Mouse (Mus musculus): ENCODE measurements at regions not wholly inside any gene's neighbourhood (a gene's known extent, or its start where the extent isn't known, plus 50 kb on each side); places are given as distances from the start of the nearest gene placed in this dataset.
"Not testable (repeated sequence)": the region's sequence is repeated elsewhere in the genome, so short reads cannot be mapped to it uniquely, and the experiment has no call there.

DNA sequence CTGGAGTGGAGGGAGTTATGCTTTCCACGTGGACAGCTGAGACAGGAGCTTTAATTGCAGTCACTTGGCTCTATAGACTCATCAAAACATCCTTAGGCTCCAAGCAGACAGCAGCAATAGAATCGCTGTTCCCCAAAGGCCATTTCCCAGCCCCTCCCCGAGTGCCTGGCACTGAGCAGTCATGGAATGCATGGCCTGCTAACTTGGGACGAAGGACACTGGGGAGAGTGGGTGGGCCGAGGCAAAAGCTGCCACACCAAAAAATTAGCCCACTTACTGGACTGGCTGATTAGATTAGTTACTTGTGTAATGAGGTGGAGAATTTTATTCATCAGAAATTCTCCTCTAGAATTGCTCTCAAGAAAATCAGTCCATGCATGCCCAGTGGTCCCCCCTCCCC lies 172.3 kb downstream of the Cdca7 start:
- 47% methylated on average over 5 of the region's 5 CpGs for WGBS (ENCODE audit: insufficient replicate concordance)

DNA sequence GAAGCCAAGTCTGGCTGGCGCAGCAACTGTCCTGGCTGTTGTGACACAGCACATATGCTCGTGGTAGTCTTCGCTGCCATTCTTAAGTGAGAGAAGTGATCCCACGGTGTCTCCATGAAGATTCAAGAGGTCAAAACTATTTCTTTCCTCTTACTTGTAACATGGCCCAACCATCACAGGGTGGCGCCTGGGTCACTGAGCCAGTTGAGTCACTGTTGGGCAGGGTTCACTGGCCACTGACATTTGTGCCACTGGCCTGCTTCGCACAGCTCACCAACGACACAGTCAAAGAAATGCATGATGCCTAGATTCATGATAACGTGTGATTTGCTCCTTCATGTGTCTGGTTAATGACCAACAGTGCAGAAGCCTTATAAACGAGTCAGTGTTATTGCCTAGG lies 179.9 kb downstream of the Cdca7 start:
- H3K27me3 ChIP-seq (ENCODE audit: control insufficient read depth, insufficient read depth, low read length): no peaks in the 10 kb centered on the region
- no peak overlapping the region for H3K4me2 ChIP-seq
- no peaks in the 10 kb centered on the region for H3K36me3 ChIP-seq (ENCODE audit: control insufficient read depth, insufficient read depth, low read length)
- no peaks in the 10 kb centered on the region for H3K9me3 ChIP-seq (replicated peaks; ENCODE audit: control insufficient read depth, low read length)
- H3K4me1 ChIP-seq (ENCODE audit: control insufficient read depth, insufficient read depth, low read length): no peaks in the 10 kb centered on the region
- H3K27ac ChIP-seq (ENCODE audit: low read depth, low read length): no peak overlapping the region
- no peak overlapping the region for H3K4me3 ChIP-seq (ENCODE audit: low read depth, low read length)
- WGBS (ENCODE audit: insufficient replicate concordance): 73% methylated on average over 9 of the region's 9 CpGs
- H3K9ac ChIP-seq (ENCODE audit: low read depth, low read length): no peak overlapping the region
- ATAC-seq (replicated peaks; ENCODE audit: insufficient number of reproducible peaks, low FRiP score, low TSS enrichment): no peak

More for the DNA sequence above, 172.3 kb downstream of the Cdca7 start:
- Histone ChIP-seq H3K27ac (ENCODE audit: low read depth, low read length) (no peak overlapping the region), H3K36me3 (ENCODE audit: control insufficient read depth, insufficient read depth, low read length) (no peaks in the 10 kb centered on the region), H3K9ac (ENCODE audit: low read depth, low read length) (no peak overlapping the region), H3K4me2 (no peak overlapping the region), H3K9me3 (replicated peaks; ENCODE audit: control insufficient read depth, low read length) (no peaks in the 10 kb centered on the region), H3K4me3 (ENCODE audit: low read depth, low read length) (no peak overlapping the region), H3K4me1 (ENCODE audit: control insufficient read depth, insufficient read depth, low read length) (peaks cover 7% of the 10 kb centered on the region; the same call in 1 of the 2 replicates), H3K27me3 (ENCODE audit: control insufficient read depth, insufficient read depth, low read length) (no peaks in the 10 kb centered on the region)
- no peak for ATAC-seq (replicated peaks; ENCODE audit: insufficient number of reproducible peaks, low FRiP score, low TSS enrichment)

DNA sequence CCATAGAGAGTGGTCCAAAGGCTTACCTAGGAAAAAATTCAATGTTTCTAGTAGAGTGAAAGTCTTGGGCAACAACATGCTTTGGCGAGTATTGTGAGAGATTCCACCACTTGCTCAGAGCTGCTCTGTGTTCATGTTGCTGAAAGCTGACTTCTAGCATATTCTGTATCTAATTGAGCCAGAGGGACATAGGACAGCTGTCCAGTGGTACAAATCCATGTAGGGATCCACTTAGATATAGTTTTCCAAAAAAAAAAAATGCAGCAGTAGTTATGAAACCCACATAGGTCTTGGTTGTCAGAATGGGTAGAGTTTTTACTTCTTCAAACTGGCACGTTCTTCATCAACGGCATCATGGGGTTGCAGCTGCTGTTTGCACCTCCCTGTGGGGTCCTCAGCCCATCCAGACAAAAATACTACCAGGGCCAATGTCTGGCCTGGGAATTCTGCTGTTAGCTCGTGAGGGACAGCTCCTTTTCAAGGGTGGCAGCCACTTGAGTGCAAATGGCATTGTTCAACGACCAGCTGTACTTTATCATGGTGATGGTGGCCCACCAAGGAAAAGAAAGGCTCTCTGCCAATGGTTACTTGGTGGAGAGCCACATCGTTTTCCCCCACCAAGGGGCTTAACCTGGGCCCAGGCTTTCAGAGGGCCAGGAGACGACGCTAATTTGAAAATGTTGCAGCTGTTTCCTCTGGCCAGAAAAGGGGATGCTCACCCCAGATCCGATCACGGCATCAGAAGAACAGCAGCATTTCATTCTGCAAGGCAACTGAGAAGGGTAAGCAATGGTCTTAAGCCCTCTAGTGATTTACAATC lies 181.4 kb downstream of the Cdca7 start:
- ATAC-seq (replicated peaks; ENCODE audit: insufficient number of reproducible peaks, low FRiP score, low TSS enrichment): no peak
- WGBS (ENCODE audit: insufficient replicate concordance): 58% methylated on average over 10 of the region's 10 CpGs

DNA sequence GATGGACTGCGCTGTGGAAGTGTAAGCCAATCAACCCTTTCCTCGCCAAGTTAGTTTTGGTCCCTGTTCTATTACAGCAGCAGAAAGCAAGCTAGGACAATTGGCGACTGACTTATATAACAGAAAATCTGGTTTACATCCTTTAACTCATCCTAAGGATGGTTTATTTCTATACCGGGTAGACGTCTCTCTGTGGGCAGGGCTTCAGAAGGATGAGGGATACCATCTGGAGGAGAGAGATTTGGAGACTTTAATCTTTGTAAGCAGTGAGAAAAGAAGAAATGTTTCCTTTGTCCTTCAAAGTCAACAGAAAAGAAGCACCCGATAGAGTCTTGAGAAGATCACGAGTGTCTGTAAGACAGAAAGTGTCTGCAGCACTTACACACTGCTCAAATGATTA lies 186.4 kb downstream of the Cdca7 start:
- Histone ChIP-seq H3K9ac (ENCODE audit: low read depth, low read length) (no peak overlapping the region), H3K9me3 (replicated peaks; ENCODE audit: control insufficient read depth, low read length) (no peaks in the 10 kb centered on the region), H3K27ac (ENCODE audit: low read depth, low read length) (no peak overlapping the region), H3K4me3 (ENCODE audit: low read depth, low read length) (no peak overlapping the region), H3K4me2 (no peak overlapping the region), H3K27me3 (ENCODE audit: control insufficient read depth, insufficient read depth, low read length) (no peaks in the 10 kb centered on the region), H3K36me3 (ENCODE audit: control insufficient read depth, insufficient read depth, low read length) (no peaks in the 10 kb centered on the region), H3K4me1 (ENCODE audit: control insufficient read depth, insufficient read depth, low read length) (no peaks in the 10 kb centered on the region)
- WGBS (ENCODE audit: insufficient replicate concordance): 79% methylated on average over 7 of the region's 7 CpGs
- ATAC-seq (replicated peaks; ENCODE audit: insufficient number of reproducible peaks, low FRiP score, low TSS enrichment): no peak

More for the DNA sequence above, 181.4 kb downstream of the Cdca7 start:
- Histone ChIP-seq H3K27me3 (ENCODE audit: control insufficient read depth, insufficient read depth, low read length) (no peaks in the 10 kb centered on the region), H3K4me2 (no peak overlapping the region), H3K4me3 (ENCODE audit: low read depth, low read length) (no peak overlapping the region), H3K4me1 (ENCODE audit: control insufficient read depth, insufficient read depth, low read length) (no peaks in the 10 kb centered on the region), H3K9ac (ENCODE audit: low read depth, low read length) (no peak overlapping the region), H3K9me3 (replicated peaks; ENCODE audit: control insufficient read depth, low read length) (no peaks in the 10 kb centered on the region), H3K27ac (ENCODE audit: low read depth, low read length) (no peak overlapping the region), H3K36me3 (ENCODE audit: control insufficient read depth, insufficient read depth, low read length) (no peaks in the 10 kb centered on the region)

DNA sequence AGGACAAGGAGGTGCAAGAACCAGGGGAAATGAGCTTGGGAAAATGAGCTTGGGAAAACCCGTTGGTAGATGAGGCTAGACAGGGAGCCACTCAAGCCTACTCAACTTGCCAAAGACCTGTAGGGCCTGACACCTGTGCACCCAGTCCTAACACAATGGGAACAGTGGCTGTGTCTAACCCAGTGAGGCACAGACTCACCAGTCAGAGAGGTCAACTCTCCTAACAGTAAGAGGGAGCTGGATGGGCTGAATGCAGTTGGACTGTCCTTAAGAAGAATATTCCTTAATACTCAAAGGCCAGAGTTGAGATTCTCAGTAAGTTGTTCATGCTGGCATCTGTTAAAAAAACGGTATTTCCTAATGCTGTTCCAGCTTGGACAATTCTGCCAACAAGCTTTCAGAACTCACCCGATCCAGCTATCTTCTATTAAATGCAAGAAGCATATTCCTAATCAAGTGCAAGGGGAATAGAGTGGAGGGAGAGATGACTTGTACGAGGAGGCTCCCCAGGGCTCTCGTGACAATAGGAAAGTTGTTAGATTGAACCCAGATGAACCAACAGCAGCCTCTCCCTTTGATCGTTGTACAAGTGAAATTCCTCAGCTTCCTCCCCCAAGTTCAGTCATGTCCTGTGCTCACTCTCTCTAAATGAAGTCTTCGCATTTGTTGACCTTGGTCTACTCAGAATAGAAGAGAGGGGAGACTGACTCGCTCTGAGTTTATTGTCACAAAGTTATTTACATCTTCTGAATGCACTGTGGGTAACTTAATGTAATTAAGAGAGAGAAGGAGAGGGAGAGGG lies 187.2 kb downstream of the Cdca7 start:
- Histone ChIP-seq H3K36me3 (ENCODE audit: control insufficient read depth, insufficient read depth, low read length) (no peaks in the 10 kb centered on the region), H3K9me3 (replicated peaks; ENCODE audit: control insufficient read depth, low read length) (no peaks in the 10 kb centered on the region), H3K9ac (ENCODE audit: low read depth, low read length) (no peak overlapping the region), H3K27ac (ENCODE audit: low read depth, low read length) (no peak overlapping the region), H3K4me3 (ENCODE audit: low read depth, low read length) (no peak overlapping the region), H3K27me3 (ENCODE audit: control insufficient read depth, insufficient read depth, low read length) (no peaks in the 10 kb centered on the region), H3K4me1 (ENCODE audit: control insufficient read depth, insufficient read depth, low read length) (no peaks in the 10 kb centered on the region), H3K4me2 (no peak overlapping the region)
- 66% methylated on average over 8 of the region's 8 CpGs for WGBS (ENCODE audit: insufficient replicate concordance)
- ATAC-seq (replicated peaks; ENCODE audit: insufficient number of reproducible peaks, low FRiP score, low TSS enrichment): no peak

DNA sequence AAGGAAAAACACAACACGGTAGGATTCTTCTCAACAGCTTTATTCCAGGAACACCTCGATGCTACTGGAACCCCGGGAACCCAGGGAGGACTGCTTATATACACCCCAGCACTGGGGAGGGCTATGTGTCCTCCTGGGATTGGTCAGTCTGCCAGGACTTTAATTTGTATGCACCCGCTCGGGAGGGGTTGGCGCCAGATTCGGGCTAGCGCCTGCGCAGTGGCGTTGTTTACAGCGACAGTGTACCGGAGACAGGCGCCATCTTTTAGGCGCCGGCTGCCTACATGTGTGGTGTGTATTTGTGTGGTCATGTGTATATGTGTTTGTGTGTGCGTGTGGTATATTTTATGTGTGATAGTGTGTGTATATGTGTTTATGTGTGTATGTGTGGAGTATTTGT lies 191.4 kb downstream of the Cdca7 start:
- ATAC-seq (replicated peaks; ENCODE audit: insufficient number of reproducible peaks, low FRiP score, low TSS enrichment); H3K4me2 ChIP-seq; H3K4me3 ChIP-seq (ENCODE audit: low read depth, low read length); H3K36me3 ChIP-seq (ENCODE audit: control insufficient read depth, insufficient read depth, low read length); H3K9ac ChIP-seq (ENCODE audit: low read depth, low read length); H3K27me3 ChIP-seq (ENCODE audit: control insufficient read depth, insufficient read depth, low read length); H3K27ac ChIP-seq (ENCODE audit: low read depth, low read length); H3K4me1 ChIP-seq (ENCODE audit: control insufficient read depth, insufficient read depth, low read length); H3K9me3 ChIP-seq (replicated peaks; ENCODE audit: control insufficient read depth, low read length): not testable (repeated sequence)
- whole genome bisulfite sequencing (ENCODE audit: insufficient replicate concordance): 91% methylated on average over 16 of the region's 16 CpGs

DNA sequence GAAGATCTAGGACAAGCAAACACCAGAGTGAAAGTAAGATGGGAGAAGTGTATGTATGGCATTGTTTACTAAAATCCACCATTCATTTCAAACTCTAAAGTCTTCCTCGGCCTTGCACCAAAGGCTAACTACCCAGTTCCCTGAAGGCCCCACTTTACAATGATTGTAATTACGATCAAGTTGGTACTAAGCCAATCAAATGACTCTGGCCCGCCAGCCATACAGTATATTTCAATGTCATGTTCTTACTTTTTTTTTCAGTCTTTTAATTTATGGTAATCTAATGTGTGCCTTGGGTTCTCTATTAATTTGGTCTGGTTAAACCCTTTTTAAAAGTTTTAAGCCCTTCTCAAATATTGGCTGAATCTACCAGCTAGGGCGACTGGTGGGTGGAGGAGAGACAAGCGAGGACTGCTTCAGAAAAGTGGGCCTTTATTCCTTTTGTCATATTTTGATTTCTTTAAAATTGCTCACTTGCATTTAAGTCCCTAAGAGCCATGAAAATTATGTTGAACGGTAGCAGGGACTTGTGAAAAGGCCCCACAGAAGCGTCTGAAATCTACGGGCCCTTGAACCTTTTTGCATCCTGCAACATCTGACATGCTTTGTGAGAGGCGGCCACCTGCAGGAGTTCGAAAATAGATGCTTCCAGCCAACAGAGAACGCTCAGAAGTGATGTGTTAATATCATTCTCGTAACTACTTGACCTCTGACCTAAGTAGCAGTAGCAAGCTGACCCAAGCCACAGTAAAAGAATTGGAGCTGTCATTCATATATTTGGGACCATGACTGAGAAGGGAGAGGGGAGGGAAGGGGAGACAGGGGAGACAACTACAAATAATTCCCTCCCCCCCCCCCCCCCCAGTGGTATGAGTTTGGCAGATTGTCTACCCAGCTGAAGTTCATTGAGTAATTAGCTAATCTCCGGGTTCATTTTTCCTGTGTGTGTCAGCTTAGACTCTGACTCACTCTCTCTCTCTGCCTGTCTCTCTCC lies 197.2 kb downstream of the Cdca7 start:
- Histone ChIP-seq H3K4me3 (ENCODE audit: low read depth, low read length) (no peak overlapping the region), H3K36me3 (ENCODE audit: control insufficient read depth, insufficient read depth, low read length) (no peaks in the 10 kb centered on the region), H3K9me3 (replicated peaks; ENCODE audit: control insufficient read depth, low read length) (no peaks in the 10 kb centered on the region), H3K4me1 (ENCODE audit: control insufficient read depth, insufficient read depth, low read length) (0 out of 2 replicates have a peak, but pooled peaks cover 5% of the 10 kb centered on the region), H3K9ac (ENCODE audit: low read depth, low read length) (no peak overlapping the region), H3K27ac (ENCODE audit: low read depth, low read length) (no peak overlapping the region), H3K4me2 (no peak overlapping the region), H3K27me3 (ENCODE audit: control insufficient read depth, insufficient read depth, low read length) (no peaks in the 10 kb centered on the region)
- no peak for ATAC-seq (replicated peaks; ENCODE audit: insufficient number of reproducible peaks, low FRiP score, low TSS enrichment)
- 52% methylated on average over 13 of the region's 13 CpGs for WGBS (ENCODE audit: insufficient replicate concordance)

DNA sequence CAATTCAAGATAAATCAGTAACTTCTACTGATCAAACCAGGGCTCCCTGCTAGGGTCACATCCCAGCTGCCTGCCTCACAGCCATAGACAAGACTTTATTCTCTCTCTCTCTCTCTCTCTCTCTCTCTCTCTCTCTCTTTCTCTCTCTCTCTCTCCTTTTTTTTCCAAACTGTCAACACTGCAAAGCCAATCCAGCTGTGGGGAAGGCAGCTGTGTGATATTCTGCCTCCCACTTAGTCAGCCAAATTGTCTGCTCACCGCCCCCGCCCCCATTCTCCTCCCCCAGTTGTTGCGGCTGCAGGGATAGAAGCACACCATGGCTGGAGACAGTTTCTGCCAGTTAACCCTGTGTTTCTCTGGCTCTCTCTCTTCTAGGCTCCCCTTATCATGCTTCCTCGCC lies 198.3 kb downstream of the Cdca7 start:
- H3K4me3 ChIP-seq (ENCODE audit: low read depth, low read length): no peak overlapping the region
- no peak overlapping the region for H3K27ac ChIP-seq (ENCODE audit: low read depth, low read length)
- no peak overlapping the region for H3K9ac ChIP-seq (ENCODE audit: low read depth, low read length)
- H3K4me2 ChIP-seq: peak overlapping the region; percentile 22
- no peaks in the 10 kb centered on the region for H3K9me3 ChIP-seq (replicated peaks; ENCODE audit: control insufficient read depth, low read length)
- WGBS (ENCODE audit: insufficient replicate concordance): 6% methylated on average over 4 of the region's 4 CpGs
- no peaks in the 10 kb centered on the region for H3K36me3 ChIP-seq (ENCODE audit: control insufficient read depth, insufficient read depth, low read length)
- H3K4me1 ChIP-seq (ENCODE audit: control insufficient read depth, insufficient read depth, low read length): 0 out of 2 replicates have a peak, but pooled peaks cover 5% of the 10 kb centered on the region
- H3K27me3 ChIP-seq (ENCODE audit: control insufficient read depth, insufficient read depth, low read length): no peaks in the 10 kb centered on the region
- ATAC-seq (replicated peaks; ENCODE audit: insufficient number of reproducible peaks, low FRiP score, low TSS enrichment): no peak
